Comparison of ENCODE assay signal across 25 mouse cellular contexts in genomic region chr9:77444876-77445275, GRCm38 (mm10).
"Had no signal": no experiment of that assay in that cellular context is flagged by ENCODE, and none has a peak within 500 bp of the region (broad histone marks: within the 10 kb centered on the region; RNA-seq: fewer than 3 reads in every experiment).

No protein-coding gene starts in this region.

- H3K4me2 ChIP-seq: heart, embryonic 12.5 days; hindbrain, embryonic 13.5 days; hindbrain, embryonic 15.5 days; kidney, embryonic 15.5 days; limb, embryonic 12.5 days; liver, embryonic 12.5 days had no signal

- H3K27me3 ChIP-seq: heart, embryonic 12.5 days; hindbrain, embryonic 13.5 days; hindbrain, embryonic 15.5 days; kidney, embryonic 15.5 days; limb, embryonic 12.5 days; liver, embryonic 12.5 days had no signal

- H3K9ac ChIP-seq: heart, embryonic 12.5 days; hindbrain, embryonic 13.5 days; hindbrain, embryonic 15.5 days; kidney, embryonic 15.5 days; limb, embryonic 12.5 days; liver, embryonic 12.5 days; liver, embryonic 14.5 days had no signal

- ATAC-seq: hindbrain, postnatal 0 days; intestine, embryonic 16.5 days; liver, embryonic 12.5 days had no signal

- DNase-seq: gastrocnemius, postnatal 10 days; gastrocnemius, postnatal 25 days; heart, adult 18-20 months; heart, postnatal 14 days; heart, postnatal 36 days; kidney, adult 11 months; kidney, adult 2 months; kidney, adult 9 months; kidney, postnatal 14 days; kidney, postnatal 36 days; layer of hippocampus, adult 9-11 months; layer of hippocampus, postnatal 36 days; left cerebral cortex, postnatal 4 days; lung, adult 18-20 months had no signal

- H3K27ac ChIP-seq: heart, embryonic 10.5 days; hindbrain, embryonic 13.5 days; hindbrain, embryonic 15.5 days; hindbrain, postnatal 0 days; kidney, embryonic 15.5 days; kidney, postnatal 0 days; limb, embryonic 12.5 days; liver, embryonic 12.5 days; liver, embryonic 14.5 days had no signal

- H3K9me3 ChIP-seq: heart, embryonic 10.5 days; heart, embryonic 12.5 days; hindbrain, embryonic 13.5 days; hindbrain, embryonic 15.5 days; kidney, embryonic 15.5 days; limb, embryonic 12.5 days; liver, embryonic 12.5 days had no signal

- H3K36me3 ChIP-seq: hindbrain, embryonic 15.5 days had no signal

- H3K4me1 ChIP-seq: heart, embryonic 10.5 days; hindbrain, embryonic 13.5 days; hindbrain, embryonic 15.5 days; kidney, embryonic 15.5 days; limb, embryonic 12.5 days; liver, embryonic 12.5 days had no signal

- H3K4me3 ChIP-seq: heart, embryonic 10.5 days; heart, embryonic 12.5 days; hindbrain, embryonic 13.5 days; hindbrain, embryonic 15.5 days; kidney, embryonic 15.5 days; limb, embryonic 12.5 days; liver, embryonic 12.5 days had no signal
